Mouse (Mus musculus) cerebellum, adult 9-11 months (tissue): ENCODE data around the gene Tmed3.
A peak's percentile ranks its signal among the peaks of the same experiment; 100 is the strongest.

Experiments used
- DNase-seq: peaks from one replicate; pipeline ENCODE4 v3.0.0; 2022

Tmed3 gene

DNA sequence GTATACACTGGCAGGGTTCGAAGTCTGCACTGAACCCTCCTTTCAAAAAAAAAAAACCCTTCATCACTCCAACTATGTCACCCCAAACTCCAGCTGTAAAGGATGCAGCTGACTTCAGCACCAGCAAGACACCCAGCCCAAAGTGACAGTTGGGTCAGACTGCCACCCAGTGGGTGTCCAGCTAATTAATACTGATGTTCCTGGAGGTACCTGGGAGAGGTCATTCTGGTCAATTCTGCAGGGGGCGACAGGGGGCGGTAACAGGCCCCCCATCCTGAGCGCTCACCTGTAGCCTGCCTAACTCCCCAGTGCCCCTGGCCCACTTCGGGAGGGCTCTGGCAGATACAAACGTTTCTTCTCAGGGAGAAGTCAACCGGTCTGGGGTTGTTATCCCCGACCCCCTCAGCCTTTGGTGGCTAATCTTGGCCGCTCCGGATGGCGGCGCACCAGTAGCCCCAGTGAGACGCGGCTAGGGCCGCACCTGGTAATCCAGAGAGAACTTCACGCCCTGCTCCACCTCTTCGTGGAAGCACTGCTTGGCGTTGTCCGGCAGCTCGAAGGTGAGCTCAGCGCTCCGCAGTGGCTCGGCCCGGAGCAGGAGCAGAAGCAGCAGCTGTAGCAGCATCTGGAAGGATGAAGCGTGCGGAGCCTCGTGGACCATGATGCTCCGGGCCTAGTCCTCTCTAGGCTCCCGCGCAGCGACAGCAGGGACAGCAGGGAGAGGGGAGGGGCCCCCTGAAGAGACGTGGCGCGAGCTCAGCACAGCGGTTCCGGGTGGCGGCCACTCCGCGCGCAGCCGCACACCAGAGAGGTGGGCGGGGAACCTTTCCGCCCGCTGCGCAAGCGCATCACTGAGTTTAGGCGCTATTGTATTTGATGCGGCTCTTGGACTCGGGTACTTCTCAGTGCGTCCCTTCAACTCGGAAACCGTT is at the start of gene Tmed3:
Gene Tmed3 (minus strand): TSS at position 804 of the 932 bp plus-strand sequence.
- peak; percentile 91 for DNase-seq

DNA sequence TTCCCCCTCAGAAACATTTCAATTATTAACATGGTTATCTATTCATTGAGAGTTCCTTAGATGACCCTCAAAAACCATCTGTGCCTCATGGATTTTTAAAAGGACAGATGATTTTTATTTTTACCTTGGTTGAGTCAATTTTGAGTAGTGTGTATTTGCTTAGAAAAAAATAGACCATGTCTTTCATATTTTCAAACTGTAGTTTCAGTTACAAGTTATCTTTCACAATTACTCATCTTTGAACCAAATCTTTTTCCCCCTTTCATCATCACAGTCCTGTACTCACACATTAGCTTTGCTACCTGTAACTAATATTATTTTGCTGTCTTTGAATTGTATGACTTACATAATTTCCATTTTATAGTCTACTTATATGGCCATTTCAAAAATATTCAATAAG is 35.2 kb upstream of the Tmed3 start:
- DNase-seq: no peak

DNA sequence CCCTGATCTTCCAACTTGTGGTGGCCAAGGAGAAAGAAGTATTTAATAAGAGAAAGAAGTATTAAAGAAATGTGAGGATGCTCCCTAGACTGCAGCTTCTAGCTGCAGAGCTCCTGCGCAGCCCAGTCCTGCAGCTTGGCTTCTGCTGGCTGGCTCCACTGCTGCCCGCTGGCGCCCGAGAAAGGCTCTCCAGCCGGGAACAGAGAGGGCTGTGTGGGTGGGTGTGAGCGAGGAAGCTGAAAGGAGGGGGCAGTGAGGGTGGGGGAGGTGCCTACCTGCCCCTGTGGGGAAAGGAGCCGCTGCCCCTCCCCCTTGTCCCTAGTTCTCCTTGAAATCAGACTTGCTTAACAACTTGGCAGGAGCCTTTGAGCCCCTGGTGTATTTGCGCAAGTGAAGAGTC is 33.4 kb upstream of the Tmed3 start, which contains the start of gene Ankrd34c:
Gene Ankrd34c (minus strand): TSS at position 181 of the 400 bp plus-strand sequence.
- DNase-seq: no peak

DNA sequence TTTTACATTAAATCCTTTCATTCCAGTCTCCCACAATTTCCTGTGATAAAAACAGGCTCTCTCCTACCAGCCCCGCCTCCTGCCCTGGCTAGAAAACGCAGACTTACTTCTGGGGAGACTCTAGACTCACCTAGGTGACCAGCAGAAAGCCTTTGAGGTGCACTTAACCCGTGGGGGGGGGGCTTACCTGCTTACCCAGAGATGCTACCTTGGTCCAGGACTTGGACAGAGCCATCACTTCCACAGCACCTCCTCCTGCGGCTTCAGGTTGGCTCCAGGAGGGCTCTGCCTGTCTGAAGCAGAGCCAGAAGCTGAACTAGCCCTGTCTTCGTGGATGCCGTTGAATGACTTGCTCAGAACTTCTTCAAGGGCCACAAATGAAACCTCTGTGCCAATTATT is 33.0 kb upstream of the Tmed3 start:
- DNase-seq: no peak

- no peak for DNase-seq
These were observed 32.3 kb upstream of the Tmed3 start for GRCm38 (mm10) chr9:89736932-89737705.

DNA sequence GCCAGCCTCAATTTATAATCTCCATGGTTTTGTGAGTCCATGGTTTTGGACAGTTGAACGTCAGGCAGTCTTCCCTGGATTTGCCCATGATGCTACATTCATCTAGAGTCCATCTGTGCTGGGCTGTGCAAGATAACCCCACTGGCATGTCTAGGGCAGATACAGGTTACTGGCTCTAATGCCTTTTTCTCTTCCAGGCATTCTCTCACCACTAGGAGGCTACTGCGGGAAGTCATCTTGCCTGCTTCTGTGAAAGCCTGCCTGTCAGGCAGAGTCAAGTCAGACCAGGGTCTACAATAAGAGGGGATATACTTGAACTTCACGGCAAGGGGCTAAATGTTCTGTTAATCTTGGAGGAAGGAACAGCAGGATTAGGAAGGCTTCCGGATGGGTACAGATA is 2.0 kb upstream of the Tmed3 start:
- no peak for DNase-seq

DNA sequence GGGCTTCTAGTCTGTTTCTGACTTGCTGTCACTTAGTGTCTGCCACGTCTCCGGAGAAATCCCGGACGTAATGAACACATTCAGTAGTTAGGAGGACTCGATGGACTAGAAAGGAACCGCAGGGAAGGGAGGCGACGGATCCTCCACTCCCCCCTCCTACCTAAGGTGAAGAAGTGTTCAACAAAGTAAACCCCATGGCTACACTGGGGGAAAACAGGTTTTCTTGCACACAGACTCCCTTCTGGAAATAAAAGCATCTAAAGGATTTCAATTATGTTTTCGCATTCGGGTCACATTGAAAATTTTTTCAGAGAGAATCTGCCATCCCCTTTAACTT is 297 bp upstream of the Tmed3 start:
- DNase-seq: no peak

DNA sequence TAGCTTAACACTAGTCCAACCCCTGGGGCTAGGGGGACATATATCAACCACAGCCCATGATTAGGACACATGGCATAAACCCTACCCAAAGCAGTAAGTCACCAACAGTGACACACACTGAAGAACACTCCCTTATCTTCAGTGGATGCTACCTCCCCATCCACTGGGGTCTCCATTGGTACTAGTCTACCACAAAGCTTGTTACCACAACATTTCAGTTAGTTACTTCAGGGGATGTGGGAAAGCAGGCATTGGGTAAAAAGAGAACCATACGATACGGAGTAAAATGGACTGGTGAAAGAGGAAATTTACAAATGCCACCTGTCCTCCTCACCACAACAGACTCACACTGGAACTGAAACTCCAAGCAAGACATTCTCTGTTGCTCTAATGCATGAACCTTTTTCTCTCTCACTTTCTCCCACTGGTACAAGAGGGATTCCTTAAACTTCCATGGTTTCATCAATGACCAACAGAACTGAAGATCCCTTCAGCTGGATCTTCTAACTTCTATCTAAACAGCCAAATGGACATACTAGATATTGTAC is 3.9 kb downstream of the Tmed3 start:
- no peak for DNase-seq

DNA sequence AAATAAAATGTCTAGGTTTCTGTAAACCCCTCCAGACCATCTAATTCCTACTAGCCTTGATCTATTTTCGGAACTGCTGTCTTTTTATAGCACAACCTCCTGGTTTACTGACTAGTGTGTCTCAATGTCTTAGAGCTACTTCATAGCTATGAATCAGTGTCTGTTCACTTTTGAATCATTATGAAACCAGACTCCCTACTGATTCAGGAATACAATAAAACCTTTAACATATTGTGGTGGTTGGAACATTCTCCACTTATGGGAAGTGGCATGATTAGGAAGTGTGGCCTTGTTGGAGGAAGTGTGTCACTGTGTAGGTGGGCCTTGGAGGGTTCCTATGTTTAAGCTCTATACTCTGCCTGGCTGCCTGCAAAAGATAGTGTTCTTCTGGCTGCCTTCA is 9.7 kb downstream of the Tmed3 start:
- no peak for DNase-seq

- DNase-seq: no peak
These were observed 11.2 kb downstream of the Tmed3 start for GRCm38 (mm10) chr9:89693670-89694069.

DNA sequence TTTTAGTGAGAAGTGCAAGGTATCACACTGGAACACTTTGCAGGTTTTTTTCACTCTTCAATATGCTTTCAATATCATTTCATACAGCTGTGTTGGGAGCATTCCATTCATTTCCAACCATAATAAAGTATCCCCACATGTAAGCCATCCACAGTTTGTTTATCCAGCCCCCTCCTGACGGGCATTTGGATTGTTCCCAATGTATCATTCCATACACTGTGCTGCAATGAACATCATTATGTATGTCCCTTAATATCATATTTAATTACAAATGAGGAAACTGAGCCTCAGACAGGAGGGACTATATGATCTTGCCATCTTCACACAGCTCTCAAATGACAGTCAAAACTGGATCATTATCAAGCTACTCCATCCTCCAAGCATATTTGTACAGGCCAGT is 15.7 kb downstream of the Tmed3 start:
- DNase-seq: no peak

GRCm38 (mm10) chr9:89687503-89688226 is 17.2 kb downstream of the Tmed3 start:
- no peak for DNase-seq

DNA sequence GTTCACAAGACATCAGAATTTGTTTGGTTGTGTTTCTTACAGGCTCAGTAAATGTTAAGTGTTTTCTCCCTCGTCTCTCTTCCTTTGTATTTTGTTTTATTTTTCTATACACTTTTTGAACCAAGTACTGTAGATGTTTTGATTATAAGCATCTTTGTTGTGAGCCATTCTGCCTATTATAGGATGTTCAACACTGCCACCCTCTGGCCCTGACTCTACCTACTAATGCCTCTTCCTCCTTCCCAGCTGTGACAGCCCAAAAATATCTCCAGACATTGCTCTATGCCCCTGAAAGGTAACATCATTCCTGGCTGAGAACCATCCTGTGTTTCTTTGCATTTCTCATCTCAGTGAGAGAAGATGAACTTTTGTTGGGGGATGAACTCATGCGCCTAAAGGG is 18.6 kb downstream of the Tmed3 start:
- no peak for DNase-seq

DNA sequence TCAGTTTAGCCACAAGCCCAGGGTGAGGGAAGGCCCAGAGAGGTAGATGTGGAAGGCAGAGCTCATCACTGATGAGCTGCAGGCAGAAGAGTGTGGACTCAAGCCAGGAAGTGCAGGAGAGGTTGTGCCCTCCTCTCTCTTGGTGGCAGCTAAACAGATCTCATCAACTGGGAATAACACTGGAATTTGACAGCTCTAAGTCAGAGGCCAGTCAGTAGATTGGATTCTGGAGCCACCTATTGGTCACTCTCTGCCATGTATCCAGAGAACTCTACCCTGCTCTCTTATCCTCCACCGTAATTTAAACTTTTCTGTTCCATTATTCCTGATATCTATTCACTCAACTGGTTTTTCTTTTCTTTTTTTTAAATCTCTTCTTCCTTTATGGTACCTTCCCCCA is 25.9 kb downstream of the Tmed3 start:
- no peak for DNase-seq

DNA sequence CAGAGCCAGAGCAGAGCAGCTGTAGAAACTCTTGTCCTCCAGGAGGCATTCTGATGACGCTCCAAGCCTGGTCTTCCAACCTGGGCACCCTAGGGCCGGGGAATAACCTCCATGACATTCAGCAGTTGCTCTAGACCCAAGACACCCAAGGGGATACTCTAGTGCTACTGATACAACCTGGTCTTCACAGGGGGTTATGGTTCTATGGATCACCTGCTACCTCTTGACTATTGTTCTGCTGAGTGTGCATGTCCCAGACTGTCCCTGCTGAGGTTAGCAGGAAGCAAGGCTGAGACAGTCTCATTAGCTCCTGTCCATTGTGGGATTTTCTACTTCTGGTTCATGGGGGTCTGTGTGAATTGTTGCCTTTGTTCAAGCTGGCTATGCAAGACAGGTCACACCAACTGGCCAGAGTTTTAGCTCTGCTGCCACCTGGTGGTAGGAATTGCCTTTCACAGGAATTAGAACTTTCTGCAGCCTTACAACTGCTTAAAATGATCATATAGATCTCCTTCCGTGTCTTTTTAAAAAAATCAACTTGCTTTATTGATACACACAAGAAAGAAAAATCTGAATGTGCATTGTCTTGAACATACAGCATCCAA is 30.8 kb downstream of the Tmed3 start:
- peak; percentile 55 for DNase-seq

- DNase-seq: no peak
These were observed 31.5 kb downstream of the Tmed3 start for GRCm38 (mm10) chr9:89673402-89673801.

- no peak for DNase-seq
These were observed 35.0 kb downstream of the Tmed3 start for GRCm38 (mm10) chr9:89669878-89670277.

- DNase-seq: no peak
These were observed 37.4 kb downstream of the Tmed3 start for GRCm38 (mm10) chr9:89667306-89667942.

DNA sequence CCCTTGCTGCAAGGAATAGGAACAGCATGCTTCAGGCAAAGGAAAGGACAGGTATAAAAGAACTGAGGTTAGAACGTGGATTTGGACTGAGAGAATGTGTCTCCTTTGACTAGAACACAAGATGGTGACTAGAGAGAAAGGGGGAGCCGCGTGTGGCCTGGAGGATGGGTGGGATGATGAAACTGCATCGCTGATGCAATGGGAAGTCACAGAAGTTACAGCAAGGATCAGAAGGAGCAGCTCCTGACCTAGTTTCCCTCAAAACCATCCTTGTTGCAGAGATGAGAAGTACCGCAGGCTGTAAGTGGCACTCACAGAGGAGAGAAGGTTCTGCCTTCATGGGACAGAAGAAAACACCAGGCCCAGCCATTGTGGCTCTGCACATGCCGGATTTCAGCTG is 54.0 kb downstream of the Tmed3 start:
- no peak for DNase-seq
